Mouse (Mus musculus) midbrain, postnatal 0 days (tissue): ENCODE results near the gene Fam186a. TPM values are rescaled to one million over a fixed set of nuclear protein-coding genes. Genes with fewer than 3 reads are reported as not detected.

Experiments used
- ATAC-seq: fragments of 200-750 bp; cut with Nextera tagmentation; 2 replicates; pipeline ENCODE4 v1.8.0; 2017; ENCODE audit warnings: moderate number of reproducible peaks, mild to moderate bottlenecking, moderate TSS enrichment, moderate library complexity; ENCODE audit not compliant: low FRiP score
- DNase-seq: peaks from one replicate; pipeline ENCODE4 v3.0.0-alpha.2; 2015; ENCODE audit warnings: low spot score
- H3K27ac ChIP-seq: fragments of 300-500 bp; sonication (generic); 2 replicates; pipeline ENCODE4 v1.5.1; 2014; ENCODE audit warnings: low read depth, mild to moderate bottlenecking, low read length, mixed read lengths
- H3K27me3 ChIP-seq: fragments of 300-500 bp; sonication (generic); 2 replicates; pipeline ENCODE4 v1.6.1; 2014; ENCODE audit warnings: low read length, control low read depth, mixed read lengths; ENCODE audit not compliant: insufficient read depth
- H3K36me3 ChIP-seq: fragments of 300-500 bp; sonication (generic); 2 replicates; pipeline ENCODE4 v1.6.1; 2014; ENCODE audit warnings: low read length, control low read depth, mixed read lengths; ENCODE audit not compliant: insufficient read depth
- H3K4me1 ChIP-seq: fragments of 300-500 bp; sonication (generic); 2 replicates; pipeline ENCODE4 v1.6.1; 2014; ENCODE audit warnings: mild to moderate bottlenecking, control low read depth, antibody characterized with exemption, low read length, mixed read lengths; ENCODE audit not compliant: insufficient read depth
- H3K4me2 ChIP-seq: fragments of 300-500 bp; sonication (generic); 2 replicates; pipeline ENCODE4 v1.6.1; 2014; ENCODE audit warnings: low read depth, mild to moderate bottlenecking, low read length, mixed read lengths; ENCODE audit not compliant: poor library complexity, severe bottlenecking
- H3K4me3 ChIP-seq: fragments of 300-500 bp; sonication (generic); 2 replicates; pipeline ENCODE4 v1.5.1; 2014; ENCODE audit warnings: low read depth, mild to moderate bottlenecking, low read length, moderate library complexity
- H3K9ac ChIP-seq: fragments of 300-500 bp; sonication (generic); replicated peaks from 2 replicates; pipeline ENCODE4 v1.6.1; 2014; ENCODE audit warnings: mild to moderate bottlenecking, low read length, moderate library complexity, mixed read lengths; ENCODE audit not compliant: poor library complexity, severe bottlenecking
- H3K9me3 ChIP-seq: fragments of 300-500 bp; sonication (generic); 2 replicates; pipeline ENCODE4 v1.6.1; 2016; ENCODE audit warnings: low read length, control low read depth
- CTCF ChIP-seq: IDR thresholded peaks from 2 replicates; pipeline ENCODE4 v1.5.1; 2016; ENCODE audit warnings: antibody characterized with exemption, mild to moderate bottlenecking
- WGBS: fragments of 180-500 bp; shearing (Covaris S2); extraction: QIAGEN DNeasy Blood & Tissue Kit; methylation state at CpG from one replicate; pipeline ENCODE4 v1.1.7; 2014; 5-methylcytosine and 5-hydroxymethylcytosine counted together
- polyA plus RNA-seq: library from polyadenylated mRNA; unstranded; fragments of >200 nt; fragmentation: Nextera tagmentation; extraction: Ambion mirVana; gene quantifications from 2 replicates; pipeline ENCODE4 v1.2.1, GENCODE M21; 2015
- total RNA-seq: library from RNA; depleted of rRNA; stranded (reverse); fragments of >200 nt; gene quantifications from 2 replicates; pipeline ENCODE4 v1.2.3, GENCODE M21; 2014; rRNA removed

Fam186a gene
- not detected in 2 replicates for total RNA-seq
- polyA plus RNA-seq, result not detected in 2 replicates

DNA sequence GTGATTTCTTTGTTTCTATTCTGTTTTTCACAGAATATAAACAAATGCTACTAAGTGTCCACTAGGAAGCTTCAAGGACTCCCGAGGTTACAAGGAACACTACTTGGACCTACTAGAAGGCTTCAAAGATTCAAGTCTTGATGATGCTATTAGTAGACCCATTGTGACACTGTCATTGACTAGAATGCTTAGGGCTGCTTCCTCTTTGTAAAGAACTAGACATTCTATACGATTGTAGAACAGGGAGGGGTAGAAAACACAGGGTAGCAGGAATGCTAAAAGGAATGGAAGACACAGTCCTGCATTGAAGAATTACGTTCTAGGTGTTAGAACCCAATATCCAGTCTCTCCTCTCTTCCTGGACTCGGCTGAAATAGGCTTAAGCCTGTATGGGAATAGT, at the start of gene Fam186a:
Fam186a (minus strand) TSS at position 101 of the 400 bp plus-strand sequence.
- no peak for TF ChIP-seq CTCF
- no peak within 1 kb of the TSS for H3K27ac ChIP-seq
- DNase-seq, result no peak
- no peaks in the 10 kb centered on the region for H3K4me1 ChIP-seq
- no peaks in the 10 kb centered on the region for H3K27me3 ChIP-seq
- H3K4me3 ChIP-seq, result no peak within 1 kb of the TSS
- no peak for ATAC-seq
- no peak within 1 kb of the TSS for H3K4me2 ChIP-seq
- 75% methylated on average over 4 of the region's 4 CpGs for WGBS
- H3K36me3 ChIP-seq, result no peaks in the 10 kb centered on the region
- no peaks in the 10 kb centered on the region for H3K9me3 ChIP-seq
- no peak within 1 kb of the TSS for H3K9ac ChIP-seq

GRCm38 (mm10) chr15:100006180-100006579, 39.3 kb upstream of the Fam186a start:
- no peak for ATAC-seq
- Histone ChIP-seq H3K9ac (no peak overlapping the region), H3K27me3 (no peaks in the 10 kb centered on the region), H3K4me2 (no peak overlapping the region), H3K27ac (no peak overlapping the region), H3K36me3 (peaks cover 43% of the 10 kb centered on the region), H3K9me3 (no peaks in the 10 kb centered on the region), H3K4me3 (no peak overlapping the region), H3K4me1 (no peaks in the 10 kb centered on the region)
- DNase-seq, result no peak
- no peak for TF ChIP-seq CTCF

GRCm38 (mm10) chr15:100004677-100005273, 37.9 kb upstream of the Fam186a start:
- 91% methylated on average over 7 of the region's 7 CpGs for WGBS
- Histone ChIP-seq H3K36me3 (peaks cover 38% of the 10 kb centered on the region), H3K4me3 (no peak overlapping the region), H3K4me1 (no peaks in the 10 kb centered on the region), H3K27me3 (no peaks in the 10 kb centered on the region), H3K4me2 (no peak overlapping the region), H3K27ac (no peak overlapping the region), H3K9me3 (no peaks in the 10 kb centered on the region), H3K9ac (no peak overlapping the region)
- ATAC-seq, result no peak
- DNase-seq, result no peak
- no peak for TF ChIP-seq CTCF

DNA sequence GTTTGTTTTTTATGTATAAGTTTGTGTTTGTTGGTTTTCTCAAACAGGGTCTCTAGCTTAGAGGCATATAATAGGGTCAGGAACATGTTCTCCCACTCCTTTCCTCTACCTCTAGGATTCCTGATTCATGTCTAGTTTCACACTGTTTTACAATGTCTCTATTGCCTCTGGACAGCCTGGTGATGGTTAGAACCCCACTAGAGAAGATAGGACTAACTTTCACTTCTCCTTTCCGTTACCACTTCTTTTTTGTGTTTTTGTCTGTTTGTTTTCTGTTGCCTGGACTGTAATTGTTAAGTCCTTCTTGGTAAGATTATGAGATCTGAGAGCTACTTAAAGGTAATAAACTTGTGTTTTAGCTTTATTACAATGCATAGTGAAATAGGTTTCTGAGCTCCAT, 32.5 kb upstream of the Fam186a start:
- TF ChIP-seq CTCF, result no peak
- Histone ChIP-seq H3K4me3 (no peak overlapping the region), H3K27ac (no peak overlapping the region), H3K36me3 (peaks cover 38% of the 10 kb centered on the region), H3K27me3 (no peaks in the 10 kb centered on the region), H3K4me1 (no peaks in the 10 kb centered on the region), H3K9ac (no peak overlapping the region), H3K4me2 (no peak overlapping the region), H3K9me3 (no peaks in the 10 kb centered on the region)
- DNase-seq, result no peak
- no peak for ATAC-seq
- WGBS, result 89% methylated on average over 1 of the region's 1 CpGs

- Histone ChIP-seq H3K4me3 (no peak overlapping the region), H3K36me3 (peaks cover 28% of the 10 kb centered on the region), H3K27ac (no peak overlapping the region), H3K4me2 (no peak overlapping the region), H3K4me1 (no peaks in the 10 kb centered on the region), H3K27me3 (no peaks in the 10 kb centered on the region), H3K9ac (no peak overlapping the region), H3K9me3 (no peaks in the 10 kb centered on the region)
- TF ChIP-seq CTCF, result no peak
- ATAC-seq (no peak), DNase-seq (no peak)
- 91% methylated on average over 6 of the region's 6 CpGs for WGBS
Measured at GRCm38 (mm10) chr15:99997114-99997804, 30.4 kb upstream of the Fam186a start.

- Histone ChIP-seq H3K4me1 (no peaks in the 10 kb centered on the region), H3K9ac (no peak overlapping the region), H3K36me3 (peaks cover 18% of the 10 kb centered on the region; the same call in 1 of the 2 replicates), H3K27ac (no peak overlapping the region), H3K27me3 (no peaks in the 10 kb centered on the region), H3K9me3 (no peaks in the 10 kb centered on the region), H3K4me2 (no peak overlapping the region), H3K4me3 (no peak overlapping the region)
- ATAC-seq (no peak), DNase-seq (no peak)
- no peak for TF ChIP-seq CTCF
- 98% methylated on average over 1 of the region's 1 CpGs for whole genome bisulfite sequencing
Measured at GRCm38 (mm10) chr15:99993100-99993499, 26.2 kb upstream of the Fam186a start.
